Mouse (Mus musculus): ENCODE data around the gene Nupl2.

GRCm38 (mm10) chr5:24126967-24127366 is 37.8 kb upstream of the Nupl2 start:
- TF ChIP-seq CTCF (IDR thresholded peaks at IDR 0.05; ENCODE audit: extremely low read depth, insufficient read depth, insufficient read length, insufficient replicate concordance) (no peak), POLR2A (IDR thresholded peaks at IDR 0.05; ENCODE audit: low read depth, low read length) (no peak)

Measured in spleen, adult 2 months (tissue).